Mouse (Mus musculus) stomach, embryonic 16.5 days (tissue): ENCODE results near the gene Sec14l1. TPM values are rescaled to one million over a fixed set of nuclear protein-coding genes. Genes with fewer than 3 reads are reported as not detected.
A peak's percentile ranks its signal among the peaks of the same experiment; 100 is the strongest.

ENCODE experiments used
- ATAC-seq: fragments of 200-750 bp; cut with Nextera tagmentation; 2 replicates; pipeline ENCODE4 v1.8.0; 2017; ENCODE audit warnings: moderate number of reproducible peaks, moderate TSS enrichment; ENCODE audit not compliant: insufficient read depth, low FRiP score
- H3K27ac ChIP-seq: fragments of 300-500 bp; sonication (generic); 2 replicates; pipeline ENCODE4 v1.5.1; 2014; ENCODE audit warnings: low read length
- H3K27me3 ChIP-seq: fragments of 300-500 bp; sonication (generic); 2 replicates; pipeline ENCODE4 v1.6.1; 2014; ENCODE audit warnings: low read length, control low read depth, mixed read lengths; ENCODE audit not compliant: control insufficient read depth, insufficient read depth
- H3K36me3 ChIP-seq: fragments of 300-500 bp; sonication (generic); 2 replicates; pipeline ENCODE4 v1.6.1; 2014; ENCODE audit warnings: low read length; ENCODE audit not compliant: control insufficient read depth, insufficient read depth
- H3K4me1 ChIP-seq: fragments of 300-500 bp; sonication (generic); 2 replicates; pipeline ENCODE4 v1.6.1; 2014; ENCODE audit warnings: low read length, control low read depth, mixed read lengths; ENCODE audit not compliant: control insufficient read depth, insufficient read depth
- H3K4me2 ChIP-seq: fragments of 300-500 bp; sonication (generic); 2 replicates; pipeline ENCODE4 v1.6.1; 2014; ENCODE audit warnings: low read depth, low read length, mixed read lengths
- H3K4me3 ChIP-seq: fragments of 300-500 bp; sonication (generic); replicated peaks from 2 replicates; pipeline ENCODE4 v1.5.1; 2014; ENCODE audit warnings: mild to moderate bottlenecking, low read length
- H3K9ac ChIP-seq: fragments of 300-500 bp; sonication (generic); 2 replicates; pipeline ENCODE4 v1.6.1; 2014; ENCODE audit warnings: low read length
- H3K9me3 ChIP-seq: fragments of 300-500 bp; sonication (generic); replicated peaks from 2 replicates; pipeline ENCODE4 v1.6.1; 2016; ENCODE audit warnings: low read length, control low read depth; ENCODE audit not compliant: control insufficient read depth
- WGBS: fragments of 180-500 bp; shearing (Covaris S2); extraction: QIAGEN DNeasy Blood & Tissue Kit; methylation state at CpG from one replicate; pipeline ENCODE4 v1.1.7; 2014; 5-methylcytosine and 5-hydroxymethylcytosine counted together
- polyA plus RNA-seq: library from polyadenylated mRNA; unstranded; fragments of >200 nt; fragmentation: Nextera tagmentation; extraction: Ambion mirVana; gene quantifications from 2 replicates; pipeline ENCODE4 v1.2.1, GENCODE M21; 2015

The Sec14l1 gene
- polyA plus RNA-seq, 1 experiment from 2014 or later = 62.5 TPM

- H3K4me3 ChIP-seq = peak overlapping the region; percentile 34
- H3K27ac ChIP-seq = peak overlapping the region; percentile 43
- H3K4me1 ChIP-seq = peaks cover 11% of the 10 kb centered on the region; the same call in 1 of the 2 replicates
- peak overlapping the region; percentile 57 for H3K9ac ChIP-seq
- H3K4me2 ChIP-seq = peak overlapping the region; percentile 49
- H3K27me3 ChIP-seq = no peaks in the 10 kb centered on the region
- WGBS = 33% methylated on average over 15 of the region's 15 CpGs
- H3K36me3 ChIP-seq = no peaks in the 10 kb centered on the region
- H3K9me3 ChIP-seq = no peaks in the 10 kb centered on the region
- no peak; the same call in 1 of the 2 replicates for ATAC-seq
Measured at GRCm38 (mm10) chr11:117174924-117175323, 60.0 kb downstream of the Sec14l1 start.

- Histone ChIP-seq H3K9me3 (0 out of 2 replicates have a peak, but pooled peaks cover 3% of the 10 kb centered on the region), H3K9ac (no peak overlapping the region)
- ATAC-seq = no peak
Measured at GRCm38 (mm10) chr11:117175472-117175871, 60.5 kb downstream of the Sec14l1 start.

GRCm38 (mm10) chr11:117176304-117176703, 61.3 kb downstream of the Sec14l1 start:
- H3K9me3 ChIP-seq = 0 out of 2 replicates have a peak, but pooled peaks cover 4% of the 10 kb centered on the region
- no peak overlapping the region for H3K4me2 ChIP-seq
- H3K27ac ChIP-seq = no peak overlapping the region
- ATAC-seq = no peak
- H3K36me3 ChIP-seq = no peaks in the 10 kb centered on the region
- no peak overlapping the region for H3K9ac ChIP-seq
- peaks cover 11% of the 10 kb centered on the region; the same call in 1 of the 2 replicates for H3K4me1 ChIP-seq
- no peak overlapping the region for H3K4me3 ChIP-seq
- WGBS = 47% methylated on average over 5 of the region's 5 CpGs
- no peaks in the 10 kb centered on the region for H3K27me3 ChIP-seq

More at GRCm38 (mm10) chr11:117175472-117175871, 60.5 kb downstream of the Sec14l1 start:
- H3K27me3 ChIP-seq = no peaks in the 10 kb centered on the region
- no peaks in the 10 kb centered on the region for H3K36me3 ChIP-seq
- H3K27ac ChIP-seq = no peak overlapping the region
- peaks cover 11% of the 10 kb centered on the region; the same call in 1 of the 2 replicates for H3K4me1 ChIP-seq
- 71% methylated on average over 12 of the region's 12 CpGs for WGBS
- H3K4me3 ChIP-seq = no peak overlapping the region; the same call in 1 of the 2 replicates
- H3K4me2 ChIP-seq = peak overlapping the region; percentile 49; the same call in 1 of the 2 replicates

GRCm38 (mm10) chr11:117176900-117177299, 61.9 kb downstream of the Sec14l1 start:
- no peak overlapping the region for H3K9ac ChIP-seq
- no peak overlapping the region for H3K4me2 ChIP-seq
- no peaks in the 10 kb centered on the region for H3K36me3 ChIP-seq
- 0 out of 2 replicates have a peak, but pooled peaks cover 7% of the 10 kb centered on the region for H3K9me3 ChIP-seq
- 60% methylated on average over 5 of the region's 5 CpGs for WGBS
- no peak overlapping the region for H3K27ac ChIP-seq
- H3K4me3 ChIP-seq = no peak overlapping the region
- peaks cover 11% of the 10 kb centered on the region; the same call in 1 of the 2 replicates for H3K4me1 ChIP-seq
- ATAC-seq = peak; percentile 8; the same call in 1 of the 2 replicates
- no peaks in the 10 kb centered on the region for H3K27me3 ChIP-seq

GRCm38 (mm10) chr11:117177303-117177979, 62.5 kb downstream of the Sec14l1 start:
- H3K4me2 ChIP-seq = no peak overlapping the region
- H3K36me3 ChIP-seq = no peaks in the 10 kb centered on the region
- peak; percentile 80 for ATAC-seq
- H3K9me3 ChIP-seq = 0 out of 2 replicates have a peak, but pooled peaks cover 8% of the 10 kb centered on the region
- WGBS = 57% methylated on average over 8 of the region's 11 CpGs
- H3K27ac ChIP-seq = no peak overlapping the region
- no peak overlapping the region for H3K9ac ChIP-seq
- no peaks in the 10 kb centered on the region for H3K27me3 ChIP-seq
- H3K4me3 ChIP-seq = no peak overlapping the region
- peaks cover 11% of the 10 kb centered on the region; the same call in 1 of the 2 replicates for H3K4me1 ChIP-seq

GRCm38 (mm10) chr11:117179902-117180301, 64.9 kb downstream of the Sec14l1 start:
- 79% methylated on average over 5 of the region's 5 CpGs for WGBS
- H3K27ac ChIP-seq = no peak overlapping the region
- peaks cover 13% of the 10 kb centered on the region; the same call in 1 of the 2 replicates for H3K9me3 ChIP-seq
- H3K4me2 ChIP-seq = no peak overlapping the region
- H3K4me1 ChIP-seq = 0 out of 2 replicates have a peak, but pooled peaks cover 7% of the 10 kb centered on the region
- no peaks in the 10 kb centered on the region for H3K36me3 ChIP-seq
- no peak overlapping the region for H3K9ac ChIP-seq
- no peak overlapping the region for H3K4me3 ChIP-seq
- no peaks in the 10 kb centered on the region for H3K27me3 ChIP-seq
- ATAC-seq = no peak

- Histone ChIP-seq H3K9ac (no peak overlapping the region), H3K4me2 (no peak overlapping the region), H3K4me3 (no peak overlapping the region), H3K4me1 (0 out of 2 replicates have a peak, but pooled peaks cover 4% of the 10 kb centered on the region), H3K27ac (no peak overlapping the region), H3K9me3 (peaks cover 13% of the 10 kb centered on the region; the same call in 1 of the 2 replicates), H3K36me3 (no peaks in the 10 kb centered on the region), H3K27me3 (no peaks in the 10 kb centered on the region)
- 84% methylated on average over 3 of the region's 3 CpGs for WGBS
- ATAC-seq = no peak
Measured at GRCm38 (mm10) chr11:117182808-117183207, 67.8 kb downstream of the Sec14l1 start.

GRCm38 (mm10) chr11:117183299-117183698, 68.3 kb downstream of the Sec14l1 start:
- ATAC-seq = no peak
- Histone ChIP-seq H3K27me3 (no peaks in the 10 kb centered on the region), H3K4me1 (0 out of 2 replicates have a peak, but pooled peaks cover 4% of the 10 kb centered on the region), H3K4me2 (no peak overlapping the region), H3K4me3 (no peak overlapping the region), H3K9ac (no peak overlapping the region), H3K27ac (no peak overlapping the region), H3K36me3 (no peaks in the 10 kb centered on the region), H3K9me3 (peaks cover 13% of the 10 kb centered on the region; the same call in 1 of the 2 replicates)
- WGBS = 71% methylated on average over 3 of the region's 3 CpGs

GRCm38 (mm10) chr11:117183841-117184240, 68.9 kb downstream of the Sec14l1 start:
- Histone ChIP-seq H3K36me3 (no peaks in the 10 kb centered on the region), H3K27me3 (no peaks in the 10 kb centered on the region), H3K4me1 (0 out of 2 replicates have a peak, but pooled peaks cover 4% of the 10 kb centered on the region), H3K9ac (no peak overlapping the region), H3K4me2 (no peak overlapping the region), H3K4me3 (no peak overlapping the region), H3K9me3 (peaks cover 13% of the 10 kb centered on the region; the same call in 1 of the 2 replicates), H3K27ac (no peak overlapping the region)
- no peak for ATAC-seq
- WGBS = 80% methylated on average over 5 of the region's 5 CpGs
